Comparison of ENCODE assay signal across 11 mouse cellular contexts in genomic region chr2:8638082-8638481, GRCm38 (mm10).
DNase-seq lines count a peak whose midpoint lies in the region; ATAC-seq and TF ChIP-seq lines count a peak whose summit lies in the region.
"Had no signal": no experiment of that assay in that cellular context is flagged by ENCODE, and none has a peak within 500 bp of the region (broad histone marks: within the 10 kb centered on the region; RNA-seq: fewer than 3 reads in every experiment).

No protein-coding gene starts in this region.

- no peak for TF ChIP-seq EP300 in liver, postnatal 0 days (IDR thresholded peaks at IDR 0.05; ENCODE audit: low read depth)

- DNase-seq in embryonic facial prominence, embryonic 11.5 days (ENCODE audit: low spot score) = peak; percentile 8
- no peak for DNase-seq in embryonic facial prominence, embryonic 10.5 days (ENCODE audit: low spot score)
- DNase-seq in liver, postnatal 0 days = no peak
- no peak for DNase-seq in liver, embryonic 11.5 days (ENCODE audit: low spot score)
- DNase-seq in frontal cortex, postnatal 36 days (ENCODE audit: low spot score in 2 of 2) = peak; percentile 32 to 72
- DNase-seq in right cerebral cortex, adult 2 months (ENCODE audit: low spot score in 2 of 2) = peak; percentile 68
- DNase-seq in thymus, postnatal 4 days = no peak
- no peak for DNase-seq in urinary bladder, adult 2 months (ENCODE audit: low spot score)
- DNase-seq: cerebellum, adult 8-10 months; heart, postnatal 36 days; lung, postnatal 10 days had no signal

- H3K9ac ChIP-seq in embryonic facial prominence, embryonic 11.5 days (replicated peaks; ENCODE audit: low read length) = no peak overlapping the region
- no peak overlapping the region for H3K9ac ChIP-seq in liver, postnatal 0 days (replicated peaks)
- no peak overlapping the region for H3K9ac ChIP-seq in liver, embryonic 11.5 days (ENCODE audit: low read depth, low read length)

- no peaks in the 10 kb centered on the region for H3K9me3 ChIP-seq in embryonic facial prominence, embryonic 11.5 days (replicated peaks; ENCODE audit: control insufficient read depth, low read length)
- H3K9me3 ChIP-seq in embryonic facial prominence, embryonic 10.5 days = no peaks in the 10 kb centered on the region
- H3K9me3 ChIP-seq in liver, postnatal 0 days (ENCODE audit: low read length) = no peaks in the 10 kb centered on the region
- no peaks in the 10 kb centered on the region for H3K9me3 ChIP-seq in liver, embryonic 11.5 days (ENCODE audit: control insufficient read depth, low read length)

- H3K4me1 ChIP-seq in embryonic facial prominence, embryonic 11.5 days (ENCODE audit: control insufficient read depth, insufficient read depth, low read length) = no peaks in the 10 kb centered on the region
- no peaks in the 10 kb centered on the region for H3K4me1 ChIP-seq in embryonic facial prominence, embryonic 10.5 days
- no peaks in the 10 kb centered on the region for H3K4me1 ChIP-seq in liver, postnatal 0 days (ENCODE audit: insufficient read depth)
- H3K4me1 ChIP-seq in liver, embryonic 11.5 days (replicated peaks; ENCODE audit: control insufficient read depth, insufficient read depth, low read length) = no peaks in the 10 kb centered on the region

- H3K27me3 ChIP-seq in embryonic facial prominence, embryonic 11.5 days (ENCODE audit: control insufficient read depth, insufficient read depth, low read length) = no peaks in the 10 kb centered on the region
- H3K27me3 ChIP-seq in embryonic facial prominence, embryonic 10.5 days (replicated peaks; ENCODE audit: low read depth, poor library complexity, severe bottlenecking) = no peaks in the 10 kb centered on the region
- no peaks in the 10 kb centered on the region for H3K27me3 ChIP-seq in liver, postnatal 0 days (ENCODE audit: insufficient read depth, low read length)
- no peaks in the 10 kb centered on the region for H3K27me3 ChIP-seq in liver, embryonic 11.5 days (replicated peaks; ENCODE audit: control insufficient read depth, insufficient read depth, low read length)

- no peak overlapping the region for H3K4me2 ChIP-seq in embryonic facial prominence, embryonic 11.5 days (ENCODE audit: low read depth, low read length)
- H3K4me2 ChIP-seq in liver, postnatal 0 days (ENCODE audit: low read depth, low read length) = no peak overlapping the region
- H3K4me2 ChIP-seq in liver, embryonic 11.5 days = no peak overlapping the region

- peak; percentile 11; the same call in 1 of the 2 replicates for TF ChIP-seq CTCF in liver, postnatal 0 days (IDR thresholded peaks at IDR 0.05; ENCODE audit: low read depth)

- 55% methylated on average over 7 of the region's 7 CpGs for WGBS in embryonic facial prominence, embryonic 11.5 days
- WGBS in embryonic facial prominence, embryonic 10.5 days = 59% methylated on average over 7 of the region's 7 CpGs
- 43% methylated on average over 7 of the region's 7 CpGs for WGBS in liver, postnatal 0 days (ENCODE audit: insufficient replicate concordance)
- WGBS in liver, embryonic 11.5 days = 56% methylated on average over 7 of the region's 7 CpGs

- no peak for ATAC-seq in embryonic facial prominence, embryonic 11.5 days (replicated peaks; ENCODE audit: insufficient number of reproducible peaks, low FRiP score, low TSS enrichment, low read depth)
- no peak for ATAC-seq in liver, postnatal 0 days
- no peak for ATAC-seq in liver, embryonic 11.5 days (replicated peaks; ENCODE audit: low FRiP score)

- H3K36me3 ChIP-seq in embryonic facial prominence, embryonic 11.5 days (replicated peaks; ENCODE audit: control insufficient read depth, insufficient read depth, low read depth, low read length) = no peaks in the 10 kb centered on the region
- no peaks in the 10 kb centered on the region for H3K36me3 ChIP-seq in embryonic facial prominence, embryonic 10.5 days (replicated peaks)
- H3K36me3 ChIP-seq in liver, postnatal 0 days (replicated peaks; ENCODE audit: insufficient read depth, low read length) = no peaks in the 10 kb centered on the region
- no peaks in the 10 kb centered on the region for H3K36me3 ChIP-seq in liver, embryonic 11.5 days (ENCODE audit: control insufficient read depth, insufficient read depth, low read length)

- no peak overlapping the region for H3K27ac ChIP-seq in embryonic facial prominence, embryonic 11.5 days (replicated peaks; ENCODE audit: low read depth, low read length)
- no peak overlapping the region for H3K27ac ChIP-seq in embryonic facial prominence, embryonic 10.5 days (replicated peaks)
- no peak overlapping the region for H3K27ac ChIP-seq in liver, postnatal 0 days (ENCODE audit: low read depth)
- no peak overlapping the region for H3K27ac ChIP-seq in liver, embryonic 11.5 days (ENCODE audit: low read depth, low read length)

- H3K4me3 ChIP-seq in embryonic facial prominence, embryonic 11.5 days (ENCODE audit: low read depth, low read length) = no peak overlapping the region
- H3K4me3 ChIP-seq in embryonic facial prominence, embryonic 10.5 days = no peak overlapping the region
- H3K4me3 ChIP-seq in liver, postnatal 0 days (ENCODE audit: low read depth, low read length) = no peak overlapping the region
- H3K4me3 ChIP-seq in liver, embryonic 11.5 days (ENCODE audit: low read depth, low read length) = no peak overlapping the region

Comparison
In these comparisons a context has a peak if more than half of its experiments do, and no peak if none do; other contexts are left out.
1. DNase-seq: peak in embryonic facial prominence, embryonic 11.5 days (single experiment), frontal cortex, postnatal 36 days (2 of 2) and right cerebral cortex, adult 2 months (2 of 2); none in embryonic facial prominence, embryonic 10.5 days (single experiment), liver, postnatal 0 days (single experiment), liver, embryonic 11.5 days (single experiment), thymus, postnatal 4 days (single experiment) and urinary bladder, adult 2 months (single experiment).